Mouse (Mus musculus) kidney, embryonic 16.5 days (tissue): Measurements from ENCODE around the gene Sh2d1a. TPM values are rescaled to one million over a fixed set of nuclear protein-coding genes. Genes with fewer than 3 reads are reported as not detected.

Experiments
- ATAC-seq: fragments of 200-750 bp; cut with Nextera tagmentation; 2 replicates; pipeline ENCODE4 v1.8.0; 2017; ENCODE audit warnings: moderate TSS enrichment; ENCODE audit not compliant: low FRiP score, low TSS enrichment
- H3K27ac ChIP-seq: fragments of 300-500 bp; sonication (generic); 2 replicates; pipeline ENCODE4 v1.5.1; 2014; ENCODE audit warnings: low read length
- H3K27me3 ChIP-seq: fragments of 300-500 bp; sonication (generic); 2 replicates; pipeline ENCODE4 v1.6.1; 2014; ENCODE audit warnings: low read length, control low read depth, mixed read lengths; ENCODE audit not compliant: insufficient read depth
- H3K36me3 ChIP-seq: fragments of 300-500 bp; sonication (generic); 2 replicates; pipeline ENCODE4 v1.6.1; 2014; ENCODE audit warnings: low read length, control low read depth, mixed read lengths; ENCODE audit not compliant: insufficient read depth
- H3K4me1 ChIP-seq: fragments of 300-500 bp; sonication (generic); 2 replicates; pipeline ENCODE4 v1.6.1; 2014; ENCODE audit warnings: low read length, control low read depth, mixed read lengths; ENCODE audit not compliant: insufficient read depth
- H3K4me2 ChIP-seq: fragments of 300-500 bp; sonication (generic); replicated peaks from 2 replicates; pipeline ENCODE4 v1.6.1; 2014; ENCODE audit warnings: low read depth, low read length
- H3K4me3 ChIP-seq: fragments of 300-500 bp; sonication (generic); 2 replicates; pipeline ENCODE4 v1.5.1; 2014; ENCODE audit warnings: mild to moderate bottlenecking, low read length
- H3K9ac ChIP-seq: fragments of 300-500 bp; sonication (generic); replicated peaks from 2 replicates; pipeline ENCODE4 v1.6.1; 2014; ENCODE audit warnings: low read length
- H3K9me3 ChIP-seq: fragments of 300-500 bp; sonication (generic); 2 replicates; pipeline ENCODE4 v1.6.1; 2016; ENCODE audit warnings: low read length, control low read depth
- WGBS: fragments of 180-500 bp; shearing (Covaris S2); extraction: QIAGEN DNeasy Blood & Tissue Kit; methylation state at CpG from one replicate; pipeline ENCODE4 v1.1.7; 2014; 5-methylcytosine and 5-hydroxymethylcytosine counted together
- polyA plus RNA-seq: library from polyadenylated mRNA; unstranded; fragments of >200 nt; fragmentation: Nextera tagmentation; extraction: Ambion mirVana; gene quantifications from 2 replicates; pipeline ENCODE4 v1.2.1, GENCODE M21; 2015

Sh2d1a gene
- polyA plus RNA-seq, 1 experiment from 2014 or later = 0.17 TPM

GRCm38 (mm10) chrX:42540030-42540755 lies 37.9 kb downstream of the Sh2d1a start:
- Histone ChIP-seq H3K4me3 (peak overlapping the region; percentile 28), H3K4me2 (peak overlapping the region; percentile 40), H3K4me1 (no peaks in the 10 kb centered on the region), H3K27ac (no peak overlapping the region), H3K9me3 (no peaks in the 10 kb centered on the region), H3K36me3 (no peaks in the 10 kb centered on the region), H3K27me3 (no peaks in the 10 kb centered on the region), H3K9ac (no peak overlapping the region)
- WGBS = 41% methylated on average over 3 of the region's 3 CpGs
- no peak for ATAC-seq

GRCm38 (mm10) chrX:42540756-42541053 lies 38.5 kb downstream of the Sh2d1a start:
- Histone ChIP-seq H3K4me3 (peak overlapping the region; percentile 28), H3K9ac (no peak overlapping the region), H3K4me2 (peak overlapping the region; percentile 40), H3K36me3 (no peaks in the 10 kb centered on the region), H3K27me3 (no peaks in the 10 kb centered on the region), H3K4me1 (no peaks in the 10 kb centered on the region), H3K27ac (no peak overlapping the region), H3K9me3 (no peaks in the 10 kb centered on the region)
- 45% methylated on average over 5 of the region's 5 CpGs for WGBS
- no peak for ATAC-seq

GRCm38 (mm10) chrX:42545076-42545475 lies 42.8 kb downstream of the Sh2d1a start:
- ATAC-seq = no peak
- no peaks in the 10 kb centered on the region for H3K36me3 ChIP-seq

GRCm38 (mm10) chrX:42548513-42548912 lies 46.3 kb downstream of the Sh2d1a start:
- WGBS = 75% methylated on average over 4 of the region's 4 CpGs
- no peak overlapping the region for H3K9ac ChIP-seq
- H3K4me1 ChIP-seq = no peaks in the 10 kb centered on the region
- H3K36me3 ChIP-seq = no peaks in the 10 kb centered on the region
- no peak overlapping the region for H3K27ac ChIP-seq
- no peak for ATAC-seq
- H3K4me3 ChIP-seq = no peak overlapping the region
- no peaks in the 10 kb centered on the region for H3K9me3 ChIP-seq
- H3K27me3 ChIP-seq = no peaks in the 10 kb centered on the region
- H3K4me2 ChIP-seq = no peak overlapping the region

More at GRCm38 (mm10) chrX:42545076-42545475, 42.8 kb downstream of the Sh2d1a start:
- no peaks in the 10 kb centered on the region for H3K4me1 ChIP-seq
- H3K9ac ChIP-seq = no peak overlapping the region
- H3K4me2 ChIP-seq = no peak overlapping the region
- no peak overlapping the region for H3K4me3 ChIP-seq
- H3K27me3 ChIP-seq = no peaks in the 10 kb centered on the region
- no peaks in the 10 kb centered on the region for H3K9me3 ChIP-seq
- WGBS = 85% methylated on average over 1 of the region's 1 CpGs
- H3K27ac ChIP-seq = no peak overlapping the region

DNA sequence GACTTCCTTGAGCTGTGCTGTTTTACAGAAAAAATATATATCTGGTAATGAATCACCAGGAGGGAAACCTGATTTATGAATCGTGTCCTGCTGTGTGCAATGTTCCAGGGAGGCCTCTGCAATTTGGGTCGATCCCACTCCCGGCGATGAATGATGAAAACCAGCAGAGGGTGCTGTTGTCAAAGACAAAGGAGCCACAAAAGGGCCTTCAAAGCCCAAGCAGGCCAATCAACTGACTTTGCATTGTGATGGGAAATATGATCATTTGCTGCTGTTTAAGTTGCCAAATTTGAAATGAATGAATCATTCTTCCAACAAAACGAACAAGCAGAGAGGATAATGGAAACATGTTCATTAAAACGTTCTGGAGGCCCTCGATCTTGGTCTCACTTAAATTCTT lies 55.0 kb downstream of the Sh2d1a start:
- Histone ChIP-seq H3K4me2 (no peak overlapping the region), H3K27ac (no peak overlapping the region), H3K4me1 (no peaks in the 10 kb centered on the region), H3K9me3 (no peaks in the 10 kb centered on the region), H3K27me3 (no peaks in the 10 kb centered on the region; the same call in 1 of the 2 replicates), H3K9ac (no peak overlapping the region), H3K36me3 (no peaks in the 10 kb centered on the region), H3K4me3 (no peak overlapping the region)
- 30% methylated on average over 7 of the region's 7 CpGs for WGBS
- ATAC-seq = no peak

DNA sequence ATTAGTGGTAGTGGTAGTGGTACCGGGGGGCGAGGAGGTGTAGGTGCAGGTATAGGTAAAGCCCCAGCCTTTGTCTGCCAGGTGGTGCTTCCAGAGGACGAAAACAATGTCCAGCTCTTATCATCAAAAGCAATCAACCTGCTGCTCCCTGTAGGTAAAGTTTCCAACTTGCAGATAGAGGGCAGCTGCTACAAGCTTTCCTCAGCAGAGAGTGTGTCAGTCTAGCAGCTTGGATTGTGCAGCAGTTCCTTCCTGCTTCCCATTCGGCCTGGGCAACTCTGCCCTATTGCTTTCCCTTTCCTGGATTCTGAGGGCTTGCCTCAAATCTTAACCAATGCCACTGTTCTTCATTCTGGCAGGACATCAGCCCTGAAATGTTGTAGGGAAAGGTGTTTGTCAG lies 56.4 kb downstream of the Sh2d1a start:
- Histone ChIP-seq H3K4me3 (no peak overlapping the region), H3K36me3 (no peaks in the 10 kb centered on the region), H3K27ac (no peak overlapping the region), H3K4me2 (no peak overlapping the region), H3K9ac (no peak overlapping the region), H3K4me1 (no peaks in the 10 kb centered on the region), H3K9me3 (no peaks in the 10 kb centered on the region), H3K27me3 (no peaks in the 10 kb centered on the region; the same call in 1 of the 2 replicates)
- 69% methylated on average over 4 of the region's 4 CpGs for WGBS
- no peak for ATAC-seq

Other genes with a start within 250 kb of the Sh2d1a start
- not detected in 2 replicates for gene Tex13c2, start 12.8 kb upstream of the Sh2d1a start, polyA plus RNA-seq